Mouse (Mus musculus) hindbrain, embryonic 14.5 days (tissue): Measurements from ENCODE around the gene Gm20696. TPM values are rescaled to one million over a fixed set of nuclear protein-coding genes. Genes with fewer than 3 reads are reported as not detected.

Source experiments
- ATAC-seq: fragments of 200-750 bp; cut with Nextera tagmentation; 2 replicates; pipeline ENCODE4 v1.8.0; 2017; ENCODE audit warnings: moderate number of reproducible peaks, mild to moderate bottlenecking, moderate TSS enrichment, moderate library complexity; ENCODE audit not compliant: low FRiP score
- DNase-seq: peaks from one replicate; pipeline ENCODE4 v3.0.0-alpha.2; 2015; ENCODE audit warnings: low spot score
- H3K27ac ChIP-seq: fragments of 300-500 bp; sonication (generic); 2 replicates; pipeline ENCODE4 v1.5.1; 2014; ENCODE audit warnings: mild to moderate bottlenecking, moderate library complexity
- H3K27me3 ChIP-seq: fragments of 300-500 bp; sonication (generic); 2 replicates; pipeline ENCODE4 v1.6.1; 2014; ENCODE audit warnings: mild to moderate bottlenecking, low read length, mixed read lengths; ENCODE audit not compliant: control insufficient read depth, insufficient read depth
- H3K36me3 ChIP-seq: fragments of 300-500 bp; sonication (generic); replicated peaks from 2 replicates; pipeline ENCODE4 v1.6.1; 2014; ENCODE audit not compliant: control insufficient read depth, insufficient read depth
- H3K4me1 ChIP-seq: fragments of 300-500 bp; sonication (generic); replicated peaks from 2 replicates; pipeline ENCODE4 v1.6.1; 2014; ENCODE audit warnings: antibody characterized with exemption, low read length, mixed read lengths; ENCODE audit not compliant: control insufficient read depth, insufficient read depth
- H3K4me2 ChIP-seq: fragments of 300-500 bp; sonication (generic); replicated peaks from 2 replicates; pipeline ENCODE4 v1.6.1; 2014; ENCODE audit warnings: mild to moderate bottlenecking, moderate library complexity
- H3K4me3 ChIP-seq: fragments of 300-500 bp; sonication (generic); replicated peaks from 2 replicates; pipeline ENCODE4 v1.5.1; 2014; ENCODE audit warnings: mild to moderate bottlenecking, low read length
- H3K9ac ChIP-seq: fragments of 300-500 bp; sonication (generic); 2 replicates; pipeline ENCODE4 v1.6.1; 2014
- H3K9me3 ChIP-seq: fragments of 300-500 bp; sonication (generic); 2 replicates; pipeline ENCODE4 v1.6.1; 2016; ENCODE audit warnings: low read length; ENCODE audit not compliant: control insufficient read depth
- WGBS: fragments of 180-500 bp; shearing (Covaris S2); extraction: QIAGEN DNeasy Blood & Tissue Kit; methylation state at CpG from one replicate; pipeline ENCODE4 v1.1.7; 2014; 5-methylcytosine and 5-hydroxymethylcytosine counted together
- polyA plus RNA-seq: library from polyadenylated mRNA; unstranded; fragments of >200 nt; fragmentation: Nextera tagmentation; extraction: Ambion mirVana; gene quantifications from 2 replicates; pipeline ENCODE4 v1.2.1, GENCODE M21; 2014

Gene Gm20696
- polyA plus RNA-seq, 1 experiment from 2014 or later = 2.6 TPM

DNA sequence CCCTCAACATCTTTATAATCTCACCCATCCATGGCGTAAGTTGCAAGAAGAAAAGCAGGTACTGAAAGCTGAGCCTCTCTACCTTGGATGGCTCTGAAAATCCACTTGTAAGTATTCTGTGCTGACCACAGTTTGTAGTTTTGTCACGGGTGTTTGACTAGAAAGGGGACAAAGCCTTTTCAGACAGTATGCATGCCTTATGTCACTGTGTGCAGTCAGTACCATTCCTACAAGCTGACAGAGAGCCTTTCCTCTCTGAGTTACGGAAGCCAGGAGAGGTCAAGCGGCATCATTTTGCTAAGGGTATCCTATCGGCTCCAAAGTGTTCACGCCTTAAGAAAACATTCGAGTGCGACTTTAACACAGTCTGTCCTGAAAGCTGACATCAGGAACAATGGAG is 346.2 kb downstream of the Gm20696 start:
- Histone ChIP-seq H3K9me3 (no peaks in the 10 kb centered on the region), H3K4me3 (no peak overlapping the region), H3K27ac (no peak overlapping the region), H3K4me1 (no peaks in the 10 kb centered on the region; the same call in 1 of the 2 replicates), H3K4me2 (no peak overlapping the region), H3K27me3 (no peaks in the 10 kb centered on the region), H3K9ac (no peak overlapping the region), H3K36me3 (no peaks in the 10 kb centered on the region)
- ATAC-seq (no peak), DNase-seq (no peak)
- whole genome bisulfite sequencing = 58% methylated on average over 8 of the region's 8 CpGs

DNA sequence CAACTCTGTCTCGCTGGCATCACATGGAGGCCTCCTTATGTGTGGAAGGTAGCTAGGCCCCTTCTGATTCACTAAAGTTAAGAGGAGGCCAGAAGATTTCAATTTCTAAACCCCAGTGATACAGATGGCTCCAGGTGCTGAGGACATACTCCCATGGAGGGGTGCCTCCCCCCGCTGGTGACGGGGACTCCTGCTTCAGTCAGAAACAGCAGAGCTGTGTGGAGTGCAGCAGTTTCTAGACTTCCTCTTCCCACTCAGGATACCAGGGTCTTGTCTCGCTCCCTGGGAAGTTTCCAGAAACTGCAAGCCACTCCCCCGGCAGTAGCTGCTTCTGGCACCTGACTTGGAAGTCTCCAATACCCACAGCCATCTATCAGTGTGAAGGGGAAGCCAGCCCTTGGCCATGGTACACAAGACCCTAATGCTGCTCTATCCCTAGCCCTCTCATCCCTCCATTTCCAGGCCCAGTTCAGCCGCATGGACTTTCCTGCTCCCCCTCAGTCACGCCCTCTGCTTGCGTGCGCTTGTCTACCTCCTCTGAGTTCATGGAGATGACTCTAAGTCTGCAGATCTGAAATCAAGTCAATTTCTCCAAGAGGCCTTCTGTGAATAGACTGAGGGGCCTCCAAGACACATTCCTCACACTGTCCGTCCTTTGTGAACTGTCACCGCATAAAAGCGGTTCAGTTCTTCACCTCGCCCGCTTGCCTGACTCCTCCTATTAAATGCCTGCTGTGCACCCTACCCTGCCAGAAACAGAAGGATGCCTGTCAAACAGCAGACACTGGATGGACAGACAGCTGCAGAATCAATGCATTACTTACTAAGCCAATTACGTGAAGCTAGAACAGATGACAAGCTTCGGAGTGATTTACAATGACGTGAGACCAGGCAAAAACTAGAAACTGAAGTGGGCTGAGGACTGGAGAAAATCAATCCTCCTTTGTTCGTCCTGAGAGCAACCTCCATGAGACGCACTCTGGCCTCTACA is 346.9 kb downstream of the Gm20696 start:
- WGBS = 45% methylated on average over 19 of the region's 19 CpGs
- DNase-seq = no peak

DNA sequence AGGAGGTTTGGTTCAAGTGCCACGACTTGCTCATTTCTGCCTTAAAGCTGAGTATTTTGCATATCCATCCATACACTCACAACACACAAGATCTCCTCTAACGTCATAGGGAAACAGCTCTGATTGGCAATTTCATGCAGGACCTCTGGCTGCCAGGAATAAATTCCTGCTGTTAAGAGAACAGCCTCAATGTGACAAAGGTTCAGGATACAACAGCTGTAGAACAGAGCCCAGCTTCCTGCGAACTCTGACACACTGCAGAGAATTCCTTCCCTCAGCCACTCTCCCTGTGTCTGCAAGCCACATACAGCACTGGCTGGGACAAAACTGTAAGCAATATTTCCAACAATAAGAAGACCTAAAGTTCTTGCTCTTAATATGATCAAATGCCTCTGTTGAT is 351.9 kb downstream of the Gm20696 start:
- WGBS = 59% methylated on average over 3 of the region's 3 CpGs
- ATAC-seq (no peak), DNase-seq (no peak)
- H3K27me3 ChIP-seq = no peaks in the 10 kb centered on the region
- H3K4me3 ChIP-seq = no peak overlapping the region
- no peak overlapping the region for H3K9ac ChIP-seq
- no peak overlapping the region for H3K27ac ChIP-seq
- H3K4me1 ChIP-seq = no peaks in the 10 kb centered on the region
- H3K36me3 ChIP-seq = no peaks in the 10 kb centered on the region
- no peak overlapping the region for H3K4me2 ChIP-seq
- H3K9me3 ChIP-seq = no peaks in the 10 kb centered on the region

More for the DNA sequence above, 346.9 kb downstream of the Gm20696 start:
- Histone ChIP-seq H3K4me1 (no peaks in the 10 kb centered on the region; the same call in 1 of the 2 replicates), H3K4me3 (no peak overlapping the region), H3K9me3 (no peaks in the 10 kb centered on the region), H3K27ac (no peak overlapping the region), H3K4me2 (no peak overlapping the region), H3K36me3 (no peaks in the 10 kb centered on the region), H3K27me3 (no peaks in the 10 kb centered on the region), H3K9ac (no peak overlapping the region)
- ATAC-seq = no peak

DNA sequence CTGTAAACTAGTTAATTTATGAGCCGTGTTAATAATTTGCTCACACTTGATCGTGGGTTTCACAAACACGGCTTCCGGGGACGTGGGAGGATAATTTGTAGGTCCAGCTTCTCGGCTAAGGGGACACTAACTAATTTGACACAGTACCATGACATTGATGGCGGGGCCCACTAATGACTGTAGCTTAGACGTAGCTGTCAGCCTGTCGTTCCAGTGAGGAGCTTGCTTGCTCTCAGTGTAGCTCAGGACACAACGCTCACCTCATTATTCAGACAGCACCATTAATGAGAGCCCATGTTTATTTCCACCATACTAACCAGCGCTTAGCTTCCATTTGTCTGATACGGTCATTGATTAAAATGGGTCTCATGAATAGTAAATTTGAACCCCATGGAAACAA is 356.1 kb downstream of the Gm20696 start:
- Histone ChIP-seq H3K27ac (no peak overlapping the region), H3K9ac (no peak overlapping the region), H3K4me3 (no peak overlapping the region), H3K36me3 (no peaks in the 10 kb centered on the region), H3K4me1 (no peaks in the 10 kb centered on the region), H3K4me2 (no peak overlapping the region), H3K9me3 (no peaks in the 10 kb centered on the region), H3K27me3 (no peaks in the 10 kb centered on the region)
- DNase-seq = no peak
- no peak for ATAC-seq
- 36% methylated on average over 12 of the region's 12 CpGs for WGBS

DNA sequence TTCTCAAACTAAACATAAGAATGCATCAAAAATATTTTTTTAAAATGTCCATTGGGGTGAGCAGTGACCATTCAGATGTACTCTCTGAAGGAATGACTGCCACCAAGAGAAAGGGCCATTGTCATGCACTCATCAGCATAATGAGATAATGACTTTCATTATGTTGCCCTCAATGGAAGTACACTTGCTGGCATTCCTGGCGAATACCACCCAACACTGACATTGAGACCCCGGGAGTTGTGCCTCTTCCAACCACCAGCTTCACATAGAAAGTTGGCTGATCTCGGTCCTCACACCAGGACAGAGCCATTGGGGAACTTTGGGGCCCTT is 356.5 kb downstream of the Gm20696 start:
- ATAC-seq = no peak
- no peak overlapping the region for H3K4me2 ChIP-seq
- H3K4me1 ChIP-seq = no peaks in the 10 kb centered on the region
- no peak overlapping the region for H3K4me3 ChIP-seq
- H3K27me3 ChIP-seq = no peaks in the 10 kb centered on the region
- H3K9ac ChIP-seq = no peak overlapping the region
- 38% methylated on average over 3 of the region's 3 CpGs for WGBS
- no peaks in the 10 kb centered on the region for H3K9me3 ChIP-seq
- H3K36me3 ChIP-seq = no peaks in the 10 kb centered on the region
- no peak for DNase-seq
- H3K27ac ChIP-seq = no peak overlapping the region

DNA sequence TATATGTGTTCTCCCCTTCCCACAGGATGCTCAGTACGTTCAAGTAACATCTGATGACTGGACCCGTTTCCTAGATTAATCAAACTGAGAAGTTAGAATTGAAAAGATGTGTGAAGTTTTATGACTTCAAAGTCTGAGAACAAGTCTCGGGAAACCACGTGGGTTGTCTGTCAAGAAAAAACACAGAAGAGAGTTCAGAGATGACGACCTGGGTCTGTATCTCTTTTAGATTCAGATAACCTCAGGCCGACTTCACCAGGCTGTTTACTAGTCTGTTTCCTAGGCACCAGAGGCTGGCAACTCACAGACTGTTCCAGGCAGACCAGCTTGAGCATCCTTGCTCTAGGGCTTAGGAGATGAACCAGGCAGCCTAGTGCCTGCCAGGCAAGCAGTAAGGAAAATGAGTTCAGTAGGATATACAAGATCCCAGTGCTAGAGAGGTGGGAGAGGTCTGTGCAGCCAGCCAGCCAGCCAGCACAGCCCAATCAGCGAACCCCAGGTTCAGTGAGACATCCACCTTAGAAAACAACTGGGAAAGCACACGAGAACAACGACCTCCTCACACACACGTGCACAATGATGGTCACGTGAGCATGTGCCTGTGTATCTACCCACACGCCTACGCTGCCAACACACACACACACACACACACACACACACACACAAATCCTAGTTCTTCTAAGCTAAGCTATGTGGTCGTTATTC is 357.0 kb downstream of the Gm20696 start:
- no peaks in the 10 kb centered on the region for H3K4me1 ChIP-seq
- no peak overlapping the region for H3K9ac ChIP-seq
- H3K36me3 ChIP-seq = no peaks in the 10 kb centered on the region
- no peak for DNase-seq
- no peak for ATAC-seq
- no peak overlapping the region for H3K4me3 ChIP-seq
- no peaks in the 10 kb centered on the region for H3K9me3 ChIP-seq
- H3K27me3 ChIP-seq = no peaks in the 10 kb centered on the region
- H3K4me2 ChIP-seq = no peak overlapping the region
- no peak overlapping the region for H3K27ac ChIP-seq
- 72% methylated on average over 14 of the region's 14 CpGs for WGBS

DNA sequence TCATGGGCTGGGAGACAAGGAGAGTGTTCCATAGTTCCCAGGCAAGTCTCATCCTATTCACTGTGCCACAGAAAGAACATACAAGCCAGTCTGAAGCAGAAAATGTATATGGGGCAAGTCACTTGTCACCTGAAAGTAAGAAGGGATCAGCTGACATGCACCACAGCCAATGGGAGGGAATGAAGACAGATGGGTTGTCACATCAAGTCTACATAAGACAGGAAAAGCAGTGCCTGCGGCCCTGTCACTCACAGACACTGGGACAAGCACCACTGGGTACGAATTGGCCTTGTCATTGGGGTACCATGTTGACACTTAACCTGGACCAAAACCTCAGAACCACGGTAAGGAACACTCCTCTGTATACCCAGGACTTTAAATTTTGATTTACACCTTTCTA is 360.8 kb downstream of the Gm20696 start:
- ATAC-seq (no peak), DNase-seq (no peak)
- Histone ChIP-seq H3K4me3 (no peak overlapping the region), H3K27ac (no peak overlapping the region), H3K9ac (no peak overlapping the region), H3K4me2 (no peak overlapping the region), H3K27me3 (no peaks in the 10 kb centered on the region), H3K9me3 (no peaks in the 10 kb centered on the region), H3K36me3 (no peaks in the 10 kb centered on the region), H3K4me1 (no peaks in the 10 kb centered on the region)
- WGBS = 89% methylated on average over 3 of the region's 3 CpGs

DNA sequence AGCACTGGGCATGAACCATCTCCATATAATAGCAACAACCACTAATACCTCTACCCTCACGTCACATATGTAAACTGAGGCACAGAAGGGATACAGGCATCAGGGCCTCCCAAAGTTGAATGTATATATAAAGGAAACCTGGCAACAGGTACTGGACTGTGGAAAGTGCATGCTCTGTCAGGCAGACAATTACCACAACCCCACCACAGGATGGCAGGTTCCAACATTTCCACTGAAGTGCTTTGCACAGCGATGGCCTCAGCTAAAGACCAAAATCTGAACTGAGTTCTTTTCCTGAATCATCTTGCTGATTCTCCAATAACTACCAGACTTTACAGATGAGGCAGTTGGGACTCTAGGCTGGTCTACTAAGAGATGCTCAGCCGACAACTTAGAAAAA is 361.4 kb downstream of the Gm20696 start:
- DNase-seq (no peak), ATAC-seq (no peak)
- H3K4me3 ChIP-seq = no peak overlapping the region
- H3K27me3 ChIP-seq = no peaks in the 10 kb centered on the region
- WGBS = 92% methylated on average over 3 of the region's 3 CpGs
- H3K4me1 ChIP-seq = no peaks in the 10 kb centered on the region
- no peak overlapping the region for H3K4me2 ChIP-seq
- H3K27ac ChIP-seq = no peak overlapping the region
- H3K9ac ChIP-seq = no peak overlapping the region
- H3K36me3 ChIP-seq = no peaks in the 10 kb centered on the region
- no peaks in the 10 kb centered on the region for H3K9me3 ChIP-seq

DNA sequence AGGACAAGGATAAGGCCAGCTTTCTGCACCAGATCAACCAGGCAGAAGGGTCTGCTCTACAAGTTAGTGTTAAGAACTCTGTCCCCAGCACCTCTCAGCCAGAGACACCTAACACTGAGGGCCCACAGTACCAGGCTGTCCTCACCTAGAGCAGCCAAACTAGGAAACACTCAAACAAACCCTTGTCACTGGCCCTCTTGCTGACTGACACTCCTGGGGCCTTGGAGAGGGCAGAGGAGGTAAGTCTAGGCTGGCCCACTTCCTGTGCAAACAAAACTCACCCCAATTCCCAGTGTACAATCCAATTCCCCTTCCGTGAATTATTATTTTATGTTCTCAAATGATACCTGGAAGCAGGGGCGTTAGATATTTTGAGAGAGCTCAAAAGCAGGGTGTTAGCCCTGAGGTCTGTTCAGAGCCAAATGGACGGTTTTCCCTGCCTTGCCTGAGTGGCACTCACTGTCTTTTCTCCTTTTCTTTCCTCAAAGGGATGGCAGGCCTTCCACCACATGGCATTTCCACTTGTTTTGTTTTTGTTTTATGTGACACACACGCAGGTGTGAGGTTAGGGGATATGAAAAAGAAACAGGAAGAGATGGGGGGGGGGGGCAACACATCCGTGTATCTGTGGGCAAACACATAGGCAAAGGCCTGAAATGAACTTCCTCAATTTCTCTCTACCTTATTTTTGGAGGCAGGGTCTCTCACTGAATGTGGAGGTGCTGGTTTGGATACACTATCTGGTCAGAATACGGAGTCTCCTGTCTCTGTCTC is 363.7 kb downstream of the Gm20696 start:
- ATAC-seq = no peak
- WGBS = 88% methylated on average over 6 of the region's 6 CpGs

More for the DNA sequence above, 363.7 kb downstream of the Gm20696 start:
- no peak for DNase-seq
- no peak overlapping the region for H3K9ac ChIP-seq
- no peaks in the 10 kb centered on the region for H3K9me3 ChIP-seq
- H3K4me1 ChIP-seq = no peaks in the 10 kb centered on the region
- no peaks in the 10 kb centered on the region for H3K36me3 ChIP-seq
- no peak overlapping the region for H3K27ac ChIP-seq
- no peaks in the 10 kb centered on the region for H3K27me3 ChIP-seq
- H3K4me3 ChIP-seq = no peak overlapping the region
- no peak overlapping the region for H3K4me2 ChIP-seq
